Mouse (Mus musculus) left cerebral cortex, adult 8-10 months (tissue): ENCODE measurements around the gene Uqcr11. TPM values are rescaled to one million over a fixed set of nuclear protein-coding genes. Genes with fewer than 3 reads are reported as not detected.

ENCODE experiments used
- DNase-seq, 2 experiments: peaks; one replicate each; pipeline ENCODE4 v3.0.0; 2022; ENCODE audit warnings: low spot score in 2 of 2
- microRNA-seq, 2 experiments: library from miRNA; unstranded; fragments of <30 nt; microRNA quantifications; one replicate each; pipeline ENCODE4 v1.2.0; 2022
- total RNA-seq, 4 experiments: library from RNA; stranded (reverse); gene quantifications; 2 replicates each; pipeline ENCODE4 v1.2.4; 2022

Uqcr11 gene
- total RNA-seq, 4 experiments from 2014 or later = 332 to 408 (median 366) TPM

DNA sequence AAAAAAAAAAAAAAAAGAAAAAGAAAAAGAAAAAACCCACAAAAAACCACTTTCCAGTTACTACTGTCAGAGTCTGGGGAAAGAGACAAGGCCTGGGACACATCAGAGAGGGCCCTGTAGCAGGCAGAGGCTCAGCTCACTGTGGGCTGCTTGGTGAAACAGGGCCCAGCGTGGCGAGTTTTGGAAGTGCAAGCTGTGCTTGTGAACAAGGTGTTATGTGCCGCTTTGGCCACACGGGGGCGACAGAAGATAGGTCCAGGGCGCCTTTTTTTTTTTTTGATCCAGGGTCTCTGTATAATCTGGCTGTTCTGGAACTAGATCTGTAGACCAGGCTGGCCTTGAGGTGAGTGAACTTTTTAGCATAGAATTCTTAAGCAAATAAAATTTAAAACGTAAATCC, 30.5 kb downstream of the Uqcr11 start:
- DNase-seq = peak; percentile 70 to 86

DNA sequence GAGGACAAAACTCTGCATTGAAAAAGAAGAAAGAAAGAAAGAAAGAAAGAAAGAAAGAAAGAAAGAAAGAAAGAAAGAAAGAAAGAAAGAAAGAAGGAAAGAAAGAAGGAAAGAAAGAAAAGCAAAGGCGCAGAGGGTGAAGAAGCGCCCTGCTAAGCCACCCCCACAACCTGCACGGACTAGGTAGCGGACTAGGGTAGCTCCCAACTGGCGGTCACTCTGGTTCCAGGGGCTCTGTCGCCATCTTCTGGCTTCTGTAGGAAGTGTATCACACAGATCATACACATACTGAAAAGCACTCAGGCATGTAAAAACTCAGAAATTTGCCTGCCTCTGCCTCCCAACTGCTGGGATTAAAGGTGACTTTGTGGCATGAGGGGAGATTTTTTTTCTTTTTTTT, 32.6 kb downstream of the Uqcr11 start:
- no peak for DNase-seq

DNA sequence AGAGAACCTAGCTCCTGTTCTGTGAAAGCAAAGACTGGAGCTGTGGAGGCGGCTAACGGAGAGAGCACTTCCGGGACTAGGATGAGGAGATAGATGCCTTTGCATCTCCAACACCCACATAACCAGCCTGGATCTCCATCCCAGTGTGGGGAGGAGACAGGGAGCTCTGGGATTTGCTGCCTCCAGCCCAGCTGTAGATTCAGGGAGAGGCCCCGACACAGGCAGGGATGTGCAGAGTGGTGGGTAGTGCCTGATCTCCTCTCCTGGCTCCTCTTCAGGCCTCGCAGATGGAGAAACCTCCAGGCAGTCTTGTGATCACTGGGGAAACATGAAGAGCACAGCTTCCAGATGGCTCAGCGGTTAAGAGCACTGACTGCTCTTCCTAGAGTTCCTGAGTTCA, 33.9 kb downstream of the Uqcr11 start:
- no peak for DNase-seq

DNA sequence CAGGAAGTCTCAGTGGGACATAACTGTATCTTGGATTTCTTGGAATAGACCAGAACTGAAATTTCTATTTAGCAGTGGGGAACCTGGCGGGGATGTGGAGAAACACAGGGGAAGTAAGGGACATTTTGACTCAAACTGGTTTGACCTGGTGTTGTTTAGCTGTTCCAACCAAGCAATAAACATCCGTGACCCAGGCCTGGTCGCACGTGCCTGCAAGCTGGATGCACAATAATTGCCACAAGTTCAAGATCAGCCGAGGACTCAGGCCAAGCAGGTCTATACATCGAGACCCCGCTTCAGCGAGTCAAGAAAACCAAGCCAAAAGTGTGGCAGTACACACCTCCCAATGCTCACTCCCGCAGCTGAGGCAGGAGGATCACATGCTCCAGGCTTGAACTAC, 34.6 kb downstream of the Uqcr11 start:
- DNase-seq = no peak

DNA sequence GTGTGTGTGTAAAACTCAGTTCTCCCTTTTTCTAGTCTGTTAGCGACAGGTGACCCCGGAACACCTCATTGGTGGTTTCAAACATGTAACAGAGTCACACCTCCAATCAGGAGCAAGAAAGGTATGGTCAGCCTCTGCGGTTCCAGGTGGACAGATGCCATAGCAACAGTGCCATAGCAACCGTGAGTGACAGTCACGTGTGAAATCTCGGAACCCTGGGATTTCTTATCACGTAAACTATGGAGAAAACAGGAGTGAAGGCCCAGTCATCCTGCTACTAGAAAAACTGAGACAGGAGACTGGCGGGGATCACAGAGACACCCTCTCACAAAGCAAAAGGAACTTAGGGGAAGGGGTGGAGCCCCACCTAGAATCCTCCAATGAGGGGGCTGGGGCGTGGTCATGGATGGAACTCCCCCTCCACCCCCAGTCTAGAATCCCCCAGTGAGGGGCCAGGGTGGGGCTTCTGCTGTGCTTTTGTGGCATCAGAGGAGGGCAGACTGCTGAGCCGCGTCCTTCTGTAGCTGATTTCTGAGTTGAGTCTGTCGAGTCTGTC, 35.1 kb downstream of the Uqcr11 start:
- DNase-seq = peak in 1 of 2 experiments; percentile 76

DNA sequence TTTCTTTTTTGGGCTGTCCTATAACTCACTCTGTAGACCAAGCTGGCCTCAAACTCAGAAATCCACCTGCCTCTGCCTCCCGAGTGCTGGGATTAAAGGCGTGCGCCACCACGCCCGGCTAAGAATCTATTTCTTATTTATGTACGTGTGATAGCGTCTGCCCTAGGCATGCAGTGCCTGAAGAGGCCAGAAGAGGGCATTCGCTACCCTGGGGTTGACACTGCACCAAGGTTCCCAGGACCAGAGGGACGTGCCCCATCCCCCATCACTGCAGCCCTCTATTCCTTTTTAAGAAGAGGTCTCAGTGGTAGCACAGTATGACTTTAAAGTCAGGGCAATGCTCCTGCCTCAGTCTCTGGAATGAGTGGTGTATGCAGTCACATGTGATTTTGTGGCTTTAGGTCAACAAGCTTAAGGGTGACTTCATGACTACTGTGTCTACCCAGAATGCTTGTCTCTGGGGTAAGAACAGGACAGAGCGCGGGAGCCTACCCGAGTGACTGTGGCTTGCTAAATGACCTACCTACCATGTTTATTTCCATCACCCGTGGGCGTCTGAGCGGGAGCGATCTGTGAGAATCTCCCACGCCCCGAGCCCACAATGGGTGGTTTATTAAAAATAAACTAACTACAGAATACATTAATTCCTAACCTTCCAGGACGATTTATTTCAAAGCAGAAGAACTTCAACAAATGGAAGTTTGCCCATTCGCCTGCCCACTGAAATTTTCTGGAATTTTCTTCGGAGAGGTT, 36.5 kb downstream of the Uqcr11 start:
- DNase-seq = peak in 1 of 2 experiments; percentile 72

DNA sequence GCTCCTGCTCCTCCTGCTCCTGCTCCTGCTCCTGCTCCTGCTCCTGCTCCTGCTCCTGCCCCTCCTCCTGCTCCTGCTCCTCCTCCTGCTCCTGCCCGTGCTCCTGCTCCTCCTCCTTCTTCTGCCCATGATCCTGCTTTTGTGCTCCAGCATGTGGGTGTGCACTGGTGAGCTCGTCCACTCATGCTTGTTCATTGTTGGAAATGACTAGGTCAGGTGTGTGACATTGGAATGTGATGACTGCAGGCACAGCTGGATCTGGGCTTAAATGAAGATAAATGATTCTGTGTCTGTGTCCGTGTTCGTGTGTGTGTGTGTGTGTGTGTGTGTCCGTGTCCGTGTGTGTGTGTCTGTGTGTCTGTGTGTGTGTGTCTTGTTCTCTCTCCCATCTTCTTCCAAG, 38.2 kb downstream of the Uqcr11 start:
- DNase-seq = no peak

DNA sequence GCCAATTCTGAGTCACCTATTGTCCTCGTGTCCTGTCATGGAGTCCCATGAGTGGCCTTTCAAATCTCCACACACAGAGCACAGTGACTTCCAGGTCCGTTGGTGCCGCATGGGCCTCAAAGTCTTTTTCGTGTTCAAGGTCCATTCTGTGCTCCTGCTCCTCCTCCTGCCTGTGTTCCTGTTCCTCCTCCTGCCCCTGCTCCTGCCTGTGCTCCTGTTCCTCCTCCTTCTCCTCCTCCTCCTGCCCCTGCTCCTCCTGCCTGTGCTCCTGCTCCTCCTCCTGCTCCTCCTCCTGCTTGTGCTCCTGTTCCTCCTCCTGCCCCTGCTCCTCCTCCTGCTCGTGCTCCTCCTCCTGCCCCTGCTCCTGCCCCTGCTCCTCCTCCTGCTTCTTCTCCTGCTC, 38.7 kb downstream of the Uqcr11 start:
- DNase-seq = no peak

DNA sequence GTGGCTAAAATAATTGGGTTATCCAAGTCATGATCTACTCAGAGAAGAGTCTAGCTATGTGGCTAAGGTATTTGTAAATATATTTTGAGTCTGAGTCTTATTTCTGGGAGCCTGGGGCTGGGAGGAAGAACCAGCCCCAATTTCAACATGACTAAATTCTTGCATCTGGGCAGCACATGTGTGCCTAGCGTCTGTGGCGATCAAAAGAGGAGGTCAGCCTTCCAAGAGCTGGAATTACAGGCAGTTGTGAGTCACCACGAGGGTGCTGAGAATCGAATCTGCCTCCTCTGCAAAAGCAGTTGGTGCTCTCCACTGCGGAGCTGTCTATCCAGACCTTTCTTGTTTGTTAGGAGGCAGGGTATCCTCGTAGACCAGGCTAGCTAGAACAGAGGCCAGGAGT, 40.9 kb downstream of the Uqcr11 start:
- DNase-seq = no peak

DNA sequence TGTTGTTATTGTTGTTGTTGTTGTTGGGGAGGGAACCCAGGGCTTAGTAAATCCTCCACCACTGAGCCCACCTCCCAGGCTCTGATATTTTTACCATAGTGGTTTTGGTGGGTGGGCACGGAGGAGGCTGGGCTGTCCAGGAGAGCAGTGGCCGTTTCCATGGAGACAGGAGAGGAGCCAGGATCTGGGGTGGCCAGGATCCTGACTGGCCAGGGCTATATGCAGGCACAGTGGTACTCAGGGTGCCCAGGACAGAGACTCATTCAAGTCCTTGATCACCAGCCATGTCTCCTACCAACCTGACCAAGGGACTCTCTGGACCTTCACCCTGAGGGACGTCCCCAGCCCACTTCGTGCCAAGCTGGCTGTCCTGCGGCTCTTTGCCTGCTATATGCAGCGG, 42.9 kb downstream of the Uqcr11 start:
- no peak for DNase-seq

DNA sequence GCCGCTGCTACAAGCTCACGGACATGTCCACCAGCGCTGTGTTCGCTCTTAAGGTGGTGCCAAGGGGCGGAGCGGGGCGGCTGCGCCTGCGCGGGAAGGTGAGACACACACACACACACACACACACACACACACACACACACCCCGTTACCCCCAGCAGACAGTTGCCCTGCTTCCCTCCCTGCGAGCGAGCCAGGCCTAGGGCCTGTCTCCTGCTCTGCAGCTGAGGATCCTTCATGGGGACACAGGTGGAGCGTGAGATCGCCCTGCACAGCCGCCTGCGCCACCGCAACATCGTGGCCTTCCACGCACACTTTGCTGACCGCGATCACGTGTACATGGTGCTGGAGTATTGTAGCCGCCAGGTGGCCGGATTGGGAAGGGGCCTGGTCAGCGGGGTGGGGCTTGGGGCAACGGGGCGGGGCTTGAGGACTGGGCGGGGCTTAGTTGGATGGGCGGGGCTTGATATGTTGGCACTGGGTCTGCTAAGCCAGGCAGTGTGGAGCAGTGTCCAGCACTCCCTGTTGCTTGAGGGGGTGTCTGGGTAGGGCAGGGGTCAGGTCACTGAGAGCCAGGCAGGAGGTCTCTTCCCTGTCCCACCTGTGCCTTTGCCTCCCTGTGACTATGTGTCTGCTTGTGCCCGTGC, 48.5 kb downstream of the Uqcr11 start:
- DNase-seq = no peak

DNA sequence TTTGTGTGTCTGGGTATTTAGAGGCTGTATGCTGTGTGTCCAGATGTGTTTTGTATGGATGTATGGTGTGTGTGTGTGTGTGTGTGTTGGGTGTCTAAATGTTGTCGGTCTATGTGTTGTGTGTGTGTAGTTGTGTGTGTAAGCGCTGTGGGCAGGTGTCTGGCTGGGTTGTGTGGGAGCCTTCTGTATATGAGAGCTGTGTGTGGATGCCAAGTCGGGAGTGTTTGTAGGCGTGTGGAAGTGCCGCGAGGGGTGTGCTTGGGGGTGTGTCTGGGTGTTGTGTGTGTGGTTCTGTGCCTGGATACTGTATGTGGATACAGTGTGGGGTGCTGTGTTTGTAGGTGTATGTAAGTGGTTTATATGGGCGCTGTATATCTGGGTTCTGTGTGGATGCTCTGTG, 49.3 kb downstream of the Uqcr11 start:
- peak in 1 of 2 experiments; percentile 68 for DNase-seq

DNA sequence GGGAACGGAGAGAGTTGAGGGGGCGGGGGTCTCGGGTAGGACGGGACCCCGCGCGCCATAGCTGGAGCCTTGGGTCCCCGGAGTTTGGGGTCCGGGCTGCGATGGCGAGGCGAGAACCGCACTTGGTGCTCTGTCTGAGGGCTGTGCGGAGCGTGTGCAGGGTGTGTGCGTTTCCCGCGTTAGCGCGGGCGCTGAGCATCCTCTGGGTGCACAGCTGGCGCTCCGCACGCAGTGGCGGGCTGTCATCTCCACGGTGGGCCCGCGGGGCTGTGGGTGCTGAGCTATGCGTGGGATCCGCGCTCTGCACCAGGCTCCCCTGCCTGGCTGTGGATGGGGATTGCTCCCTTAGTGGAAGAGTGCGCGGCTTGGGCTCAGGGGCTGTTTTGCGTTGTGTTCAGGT, 49.9 kb downstream of the Uqcr11 start:
- DNase-seq = no peak

DNA sequence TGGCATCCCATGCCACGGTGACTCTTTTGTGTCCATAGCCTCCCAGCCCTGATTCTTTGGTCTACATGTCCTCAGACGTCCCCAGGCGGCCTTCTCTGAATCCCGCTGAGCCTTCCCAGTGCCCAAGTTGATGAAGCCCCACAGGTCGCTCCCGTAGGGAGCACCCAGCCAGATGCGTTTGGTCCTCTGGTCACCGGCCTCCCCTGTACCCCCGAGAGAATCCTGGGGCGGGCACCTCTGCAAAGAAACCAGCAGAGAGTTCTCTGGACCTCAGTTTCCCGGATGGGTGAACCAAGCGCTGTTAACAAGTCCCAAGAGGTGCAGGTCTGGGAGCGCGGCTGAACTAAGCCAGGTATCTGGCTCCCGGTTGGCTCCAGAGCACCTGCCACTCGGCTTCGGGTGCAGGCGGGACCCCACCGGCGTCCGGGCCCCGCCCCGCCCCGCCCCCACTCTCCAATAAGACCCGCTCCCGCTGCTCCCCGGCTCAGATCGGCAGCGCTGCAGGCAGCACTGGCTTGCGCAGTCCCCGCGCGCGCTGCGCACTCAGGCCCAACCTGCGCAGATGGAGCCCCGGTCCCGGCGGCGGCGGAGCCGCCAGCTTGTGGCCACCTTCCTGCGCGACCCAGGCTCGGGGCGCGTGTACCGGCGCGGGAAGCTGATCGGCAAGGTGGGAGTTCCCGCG, 50.5 kb downstream of the Uqcr11 start, which contains the start of gene Plk5:
Gene Plk5, plus strand, starts transcription at position 459 of the 682 bp plus-strand sequence.
- DNase-seq = no peak

DNA sequence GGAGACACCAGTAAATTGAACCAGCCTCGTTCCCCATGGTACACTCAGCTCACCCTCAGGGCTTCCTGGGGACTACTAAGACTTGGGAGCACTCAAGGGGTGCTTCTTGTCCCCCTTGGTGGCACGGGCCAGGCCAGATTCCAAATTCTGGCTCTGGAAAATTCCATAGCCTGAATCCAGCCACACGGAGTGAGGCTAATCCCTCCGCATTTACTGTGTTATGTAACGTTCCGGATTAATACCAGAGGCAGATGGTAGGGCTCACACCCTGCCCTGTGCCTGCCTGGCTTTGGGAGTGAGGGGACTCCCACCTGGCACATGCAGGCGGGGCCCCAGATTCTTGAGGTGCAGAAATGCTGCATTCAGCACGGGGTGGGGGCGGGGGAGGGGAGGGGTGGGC, 51.2 kb downstream of the Uqcr11 start:
- DNase-seq = no peak

Small RNA genes within 50 kb of the gene (microRNA-seq; reads per million reads assigned to microRNA genes)
- gene Gm22721 = 0 reads per million in 2 experiments

Other genes starting within 250 kb of the Uqcr11 start
- 100 to 1,000 TPM; 124 to 159 (median 143) TPM for gene Cirbp, start 240.8 kb downstream of the Uqcr11 start, total RNA-seq
- gene 1600002K03Rik, start 233.9 kb downstream of the Uqcr11 start, total RNA-seq = 1 to 10 TPM; 4.1 to 6.0 (median 5.5) TPM
- gene Efna2, start 227.3 kb downstream of the Uqcr11 start, total RNA-seq = 1 to 10 TPM; 6.8 to 9.1 (median 7.7) TPM
- 10 to 100 TPM; 41.9 to 51.7 (median 44.1) TPM for gene Mum1, start 180.4 kb downstream of the Uqcr11 start, total RNA-seq
- gene Ndufs7, start 157.7 kb downstream of the Uqcr11 start, total RNA-seq = 100 to 1,000 TPM; 214 to 225 (median 218) TPM
- gene Gamt, start 145.8 kb downstream of the Uqcr11 start, total RNA-seq = 10 to 100 TPM; 28.8 to 33.6 (median 31.1) TPM
- 10 to 100 TPM; 76.4 to 90.1 (median 83.5) TPM for gene Dazap1, start 145.3 kb downstream of the Uqcr11 start, total RNA-seq
- 1,000 to 10,000 TPM in 1 of 4 experiments, 100 to 1,000 TPM in 3; 922 to 1,007 (median 961) TPM for gene Rps15, start 114.4 kb downstream of the Uqcr11 start, total RNA-seq
- gene Apc2, start 110.9 kb downstream of the Uqcr11 start, total RNA-seq = 100 to 1,000 TPM; 107 to 125 (median 116) TPM
- gene 2310011J03Rik, start 86.3 kb downstream of the Uqcr11 start, total RNA-seq = 10 to 100 TPM; 25.7 to 29.0 (median 27.3) TPM
- 10 to 100 TPM in 1 of 4 experiments, 1 to 10 TPM in 3; 6.7 to 10.2 (median 8.3) TPM for gene Pcsk4, start 77.3 kb downstream of the Uqcr11 start, total RNA-seq
- gene Reep6, start 76.9 kb downstream of the Uqcr11 start, total RNA-seq = 10 to 100 TPM; 12.0 to 14.8 (median 13.6) TPM
- 10 to 100 TPM; 10.7 to 12.1 (median 11.5) TPM for gene Adamtsl5, start 58.4 kb downstream of the Uqcr11 start, total RNA-seq
- gene Plk5, start 50.4 kb downstream of the Uqcr11 start, total RNA-seq = 10 to 100 TPM; 27.8 to 29.4 (median 28.7) TPM
- 10 to 100 TPM; 18.9 to 20.3 (median 19.6) TPM for gene Mex3d, start 19.2 kb downstream of the Uqcr11 start, total RNA-seq
- gene Mbd3, start 7.3 kb downstream of the Uqcr11 start, total RNA-seq = 100 to 1,000 TPM; 146 to 152 (median 149) TPM
- gene Tcf3, start 26.8 kb upstream of the Uqcr11 start, total RNA-seq = 10 to 100 TPM; 27.7 to 32.6 (median 31.4) TPM
- gene Onecut3, start 88.0 kb upstream of the Uqcr11 start, total RNA-seq = not detected
- under 1 TPM in 3 of 4 experiments, not detected in 1; 0.08 to 0.21 (median 0.18) TPM for gene Atp8b3, start 132.3 kb upstream of the Uqcr11 start, total RNA-seq
- 10 to 100 TPM; 40.7 to 46.6 (median 44.7) TPM for gene Rexo1, start 154.7 kb upstream of the Uqcr11 start, total RNA-seq
- gene Klf16, start 170.5 kb upstream of the Uqcr11 start, total RNA-seq = 10 to 100 TPM; 53.0 to 65.9 (median 61.2) TPM
- gene Abhd17a, start 183.5 kb upstream of the Uqcr11 start, total RNA-seq = 100 to 1,000 TPM; 157 to 168 (median 166) TPM
- gene Scamp4, start 196.0 kb upstream of the Uqcr11 start, total RNA-seq = 10 to 100 TPM; 38.8 to 46.5 (median 43.1) TPM
- gene Adat3, start 196.1 kb upstream of the Uqcr11 start, total RNA-seq = 1 to 10 TPM in 3 of 4 experiments, not detected in 1; 1.3 to 4.1 (median 3.4) TPM
- gene Gm49322, start 199.2 kb upstream of the Uqcr11 start, total RNA-seq = 1 to 10 TPM; 1.8 to 4.2 (median 3.3) TPM
- gene Csnk1g2, start 216.0 kb upstream of the Uqcr11 start, total RNA-seq = 100 to 1,000 TPM; 214 to 250 (median 240) TPM